Mouse (Mus musculus): Measurements from ENCODE around the gene Xpo6.

Xpo6 gene

GRCm38 (mm10) chr7:126200178-126200996 lies at the start of gene Xpo6:
Xpo6 (minus strand) TSS chr7:126200501.
- DNase-seq, result peak; percentile 100

- peak; percentile 36 to 37 for DNase-seq
Observed at GRCm38 (mm10) chr7:126249986-126250385, 49.7 kb upstream of the Xpo6 start.

GRCm38 (mm10) chr7:126249146-126249545 lies 48.8 kb upstream of the Xpo6 start:
- DNase-seq, result no peak

- peak in 1 of 2 experiments; percentile 27 for DNase-seq
Observed at GRCm38 (mm10) chr7:126248641-126249141, 48.4 kb upstream of the Xpo6 start.

- peak; percentile 44 to 51 for DNase-seq
Observed at GRCm38 (mm10) chr7:126248088-126248487, 47.8 kb upstream of the Xpo6 start.

GRCm38 (mm10) chr7:126244168-126244750 lies 44.0 kb upstream of the Xpo6 start:
- peak; percentile 47 for DNase-seq

- no peak for DNase-seq
Observed at GRCm38 (mm10) chr7:126240814-126241360, 40.6 kb upstream of the Xpo6 start.

- no peak for DNase-seq
Observed at GRCm38 (mm10) chr7:126236794-126237192, 36.5 kb upstream of the Xpo6 start.

- DNase-seq, result no peak
Observed at GRCm38 (mm10) chr7:126236083-126236793, 35.9 kb upstream of the Xpo6 start.

GRCm38 (mm10) chr7:126234611-126235010 lies 34.3 kb upstream of the Xpo6 start:
- no peak for DNase-seq

- DNase-seq, result no peak
Observed at GRCm38 (mm10) chr7:126232345-126233071, 32.2 kb upstream of the Xpo6 start.

- DNase-seq, result no peak
Observed at GRCm38 (mm10) chr7:126230357-126231148, 30.3 kb upstream of the Xpo6 start.

- DNase-seq, result no peak
Observed at GRCm38 (mm10) chr7:126226136-126226535, 25.8 kb upstream of the Xpo6 start.

GRCm38 (mm10) chr7:126222753-126223152 lies 22.5 kb upstream of the Xpo6 start:
- no peak for DNase-seq

- DNase-seq, result no peak
Observed at GRCm38 (mm10) chr7:126220611-126221010, 20.3 kb upstream of the Xpo6 start.

GRCm38 (mm10) chr7:126218311-126218710 lies 18.0 kb upstream of the Xpo6 start:
- DNase-seq, result no peak

GRCm38 (mm10) chr7:126216867-126217266 lies 16.6 kb upstream of the Xpo6 start:
- peak; percentile 61 to 72 for DNase-seq

- DNase-seq, result no peak
Observed at GRCm38 (mm10) chr7:126210856-126211255, 10.6 kb upstream of the Xpo6 start.

- DNase-seq, result no peak
Observed at GRCm38 (mm10) chr7:126200997-126201345, 670 bp upstream of the Xpo6 start.

- DNase-seq, result peak; percentile 75
Observed at GRCm38 (mm10) chr7:126199691-126200102, 604 bp downstream of the Xpo6 start.

GRCm38 (mm10) chr7:126198926-126199325 lies 1.4 kb downstream of the Xpo6 start:
- peak; percentile 43 to 44 for DNase-seq

- DNase-seq, result no peak
Observed at GRCm38 (mm10) chr7:126194175-126194574, 6.1 kb downstream of the Xpo6 start.
